Mouse (Mus musculus) layer of hippocampus, adult 9-10 months (tissue): ENCODE measurements around the gene Tenm4.

Experiments
- DNase-seq: peaks from one replicate; pipeline ENCODE4 v3.0.0; 2022; ENCODE audit warnings: low spot score

The Tenm4 gene

DNA sequence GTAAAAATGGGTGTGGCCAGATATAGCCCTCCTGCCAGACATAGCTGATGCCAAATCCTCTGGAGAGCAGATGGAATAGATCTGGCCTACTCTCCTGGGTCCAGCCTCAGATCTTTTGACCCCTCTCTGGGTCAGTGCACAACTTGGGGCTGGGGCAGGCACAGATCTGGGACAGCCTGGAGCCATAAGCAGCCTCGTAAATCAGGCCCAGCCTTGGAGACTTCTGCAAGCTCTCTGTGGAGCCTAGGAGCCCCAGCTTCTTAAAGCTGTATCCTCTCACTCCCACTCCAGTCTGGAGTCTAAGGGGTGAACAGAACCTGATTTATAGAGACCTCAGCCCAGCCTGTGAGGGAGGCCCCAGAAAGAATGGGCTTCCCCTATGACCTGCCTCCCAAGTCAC is 354.3 kb downstream of the Tenm4 start:
- no peak for DNase-seq

DNA sequence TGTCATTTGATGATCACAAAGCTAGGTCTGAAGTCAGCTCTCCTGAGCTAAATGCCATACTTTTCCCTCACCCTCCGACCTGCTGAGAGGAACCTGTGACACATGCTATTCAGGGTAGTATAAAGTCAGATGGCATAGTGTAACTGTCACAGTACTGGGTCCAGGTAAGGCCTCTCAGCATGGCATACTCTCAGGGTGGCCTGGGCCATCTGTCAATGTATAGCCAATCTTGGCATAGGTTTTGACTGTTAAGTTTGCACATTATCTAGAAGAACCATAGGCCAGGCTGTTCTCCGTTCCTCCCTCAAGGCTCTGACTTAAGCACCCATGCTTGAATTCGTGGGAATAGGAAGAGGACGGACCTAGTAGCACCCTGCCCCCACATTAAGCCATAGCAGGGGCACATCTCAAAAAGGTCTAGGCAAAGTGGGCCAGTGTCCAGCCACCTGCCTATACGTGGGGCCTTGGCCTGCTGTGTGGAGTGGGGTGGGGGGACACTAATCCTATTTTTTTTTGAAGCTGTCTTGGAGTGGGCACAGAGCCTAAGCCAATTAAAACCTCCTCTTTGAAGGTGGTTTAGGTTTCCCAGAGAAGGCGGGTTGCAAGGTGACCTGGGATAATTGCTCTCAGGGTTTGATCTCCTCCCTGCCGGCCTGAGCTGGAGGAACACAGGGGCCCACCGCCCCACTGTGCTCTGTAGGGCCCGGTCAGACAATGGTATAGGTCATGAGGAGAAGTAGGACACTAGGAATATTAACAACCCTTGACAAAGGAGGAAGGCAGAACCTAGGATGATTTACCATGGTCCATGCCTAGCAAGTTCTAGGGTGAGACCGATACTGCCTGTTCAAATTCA is 359.8 kb downstream of the Tenm4 start:
- DNase-seq: no peak

DNA sequence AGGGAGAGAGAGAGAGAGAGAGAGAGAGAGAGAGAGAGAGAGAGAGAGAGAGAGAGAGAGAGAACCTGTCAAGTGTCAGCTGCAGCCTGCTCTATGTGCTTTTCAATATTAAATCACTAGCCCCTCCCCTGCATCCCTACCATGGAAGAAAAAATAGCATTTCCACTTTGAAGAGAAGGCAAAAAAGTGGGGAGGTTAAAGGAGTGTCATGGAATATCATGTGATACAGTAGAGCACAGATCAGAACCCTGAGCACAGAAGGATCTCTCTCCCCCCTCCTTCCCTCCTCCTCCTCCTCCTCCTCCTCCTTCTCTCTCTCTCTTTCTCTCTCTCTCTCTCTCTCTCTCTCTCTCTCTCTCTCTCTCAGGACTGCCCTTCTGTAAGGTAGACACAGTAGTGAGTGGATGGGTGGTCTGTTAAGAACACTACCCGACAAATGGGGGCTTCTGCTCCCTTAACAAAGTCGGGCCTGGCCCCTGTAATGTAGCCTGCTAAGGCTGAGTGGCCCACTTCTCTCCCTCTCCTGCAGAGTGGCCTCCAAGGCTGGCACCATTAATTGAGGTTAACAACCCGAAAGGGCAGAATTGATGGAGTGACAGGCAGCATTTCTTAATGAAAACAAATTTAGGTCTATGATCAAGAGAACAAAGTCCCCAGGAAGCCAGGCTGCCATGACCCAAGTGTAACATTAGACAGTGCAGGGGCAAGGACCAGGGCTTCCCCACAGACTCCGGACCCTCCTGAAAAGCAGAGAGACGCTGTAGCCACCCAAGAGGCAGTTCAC is 361.1 kb downstream of the Tenm4 start:
- DNase-seq: no peak

DNA sequence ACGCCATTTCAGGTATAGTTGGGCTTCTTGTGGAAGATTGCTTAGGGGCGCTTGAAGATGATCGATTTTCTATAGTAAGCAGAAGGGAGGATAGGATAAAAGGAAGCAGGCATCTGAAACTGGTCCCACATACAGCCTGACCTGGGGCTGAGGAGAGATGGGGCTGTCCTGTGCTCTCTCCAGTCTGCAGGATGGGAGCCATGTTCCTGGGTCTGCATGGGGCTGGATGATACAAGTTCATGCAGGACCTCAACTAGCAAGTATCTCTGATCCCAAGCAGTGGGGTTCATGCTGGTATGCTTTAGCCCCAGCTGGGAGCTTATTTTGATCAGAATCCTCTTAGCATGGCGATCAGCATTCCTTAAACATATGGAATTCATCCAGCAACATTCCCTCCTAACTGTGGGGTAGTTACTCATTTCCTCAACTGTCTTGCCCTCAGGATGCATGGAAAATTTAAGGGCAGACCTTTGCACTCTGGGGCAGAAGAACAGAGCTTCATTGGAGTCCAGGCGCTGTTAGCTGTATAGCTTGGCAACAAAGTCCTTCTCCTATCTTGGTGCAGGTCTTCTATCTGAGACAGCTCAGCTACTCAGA is 361.9 kb downstream of the Tenm4 start:
- no peak for DNase-seq

DNA sequence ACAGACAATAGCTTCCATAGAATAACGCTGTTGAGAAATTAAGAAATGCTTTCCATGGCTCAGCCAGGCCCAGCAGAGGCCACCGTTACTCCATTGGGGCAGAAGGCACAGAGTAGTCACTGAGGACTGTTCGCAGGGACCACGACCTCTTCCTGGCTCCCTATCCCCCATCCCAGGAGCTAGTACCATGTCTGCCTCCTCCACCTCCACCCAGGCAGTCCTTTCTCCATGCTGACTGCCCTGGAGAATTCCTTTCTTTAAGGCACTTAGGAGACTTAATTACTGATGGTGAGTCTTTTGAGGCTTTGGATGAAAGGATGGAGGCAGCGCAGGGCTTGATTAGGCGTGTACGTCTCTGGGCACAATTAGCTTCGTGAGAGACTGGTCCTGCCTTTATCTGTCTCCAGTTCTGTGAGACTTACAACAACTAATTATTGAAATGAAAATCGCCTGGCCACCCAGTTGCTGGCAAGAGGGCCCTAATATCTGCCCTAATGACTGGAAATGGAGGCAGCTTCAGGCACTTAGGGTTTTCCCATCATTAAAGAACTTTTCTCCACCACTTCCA is 365.4 kb downstream of the Tenm4 start:
- DNase-seq: no peak

DNA sequence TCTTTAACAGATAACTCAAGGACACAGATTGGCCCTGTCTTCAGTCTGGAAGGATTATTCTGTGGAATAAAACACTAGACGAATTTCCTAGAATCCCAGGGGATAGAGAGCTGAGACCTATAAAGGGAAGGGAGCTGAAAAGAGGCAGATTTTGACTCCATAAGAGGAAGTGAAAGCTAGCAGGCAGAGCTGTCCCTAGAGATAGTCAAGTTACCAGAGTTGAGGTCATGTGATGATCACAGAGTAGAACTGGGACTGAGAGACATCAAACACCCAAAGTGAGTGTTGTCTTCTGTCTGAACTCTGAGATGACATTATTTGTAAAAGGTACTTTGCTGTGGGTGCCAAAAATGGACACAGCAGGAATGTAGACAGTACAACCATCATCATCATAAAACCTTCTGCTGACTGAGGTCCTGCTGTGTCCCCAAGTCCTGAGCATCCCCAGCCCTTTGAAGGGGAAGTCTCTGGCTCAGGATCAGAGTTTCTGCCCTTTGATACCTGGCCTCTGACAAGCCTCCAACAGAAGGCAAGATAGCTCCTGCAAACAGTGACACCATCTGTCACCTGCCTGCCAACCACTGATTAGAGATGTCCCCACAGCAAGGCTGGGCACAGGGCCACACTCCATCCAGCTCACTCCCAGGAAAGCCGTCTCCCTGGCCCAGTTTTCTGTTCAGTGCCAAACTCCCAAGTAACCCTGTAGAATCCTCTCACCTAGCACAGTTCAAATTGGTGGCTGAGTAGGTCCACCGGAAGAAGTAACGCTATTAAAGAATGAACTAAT is 368.4 kb downstream of the Tenm4 start:
- DNase-seq: no peak

DNA sequence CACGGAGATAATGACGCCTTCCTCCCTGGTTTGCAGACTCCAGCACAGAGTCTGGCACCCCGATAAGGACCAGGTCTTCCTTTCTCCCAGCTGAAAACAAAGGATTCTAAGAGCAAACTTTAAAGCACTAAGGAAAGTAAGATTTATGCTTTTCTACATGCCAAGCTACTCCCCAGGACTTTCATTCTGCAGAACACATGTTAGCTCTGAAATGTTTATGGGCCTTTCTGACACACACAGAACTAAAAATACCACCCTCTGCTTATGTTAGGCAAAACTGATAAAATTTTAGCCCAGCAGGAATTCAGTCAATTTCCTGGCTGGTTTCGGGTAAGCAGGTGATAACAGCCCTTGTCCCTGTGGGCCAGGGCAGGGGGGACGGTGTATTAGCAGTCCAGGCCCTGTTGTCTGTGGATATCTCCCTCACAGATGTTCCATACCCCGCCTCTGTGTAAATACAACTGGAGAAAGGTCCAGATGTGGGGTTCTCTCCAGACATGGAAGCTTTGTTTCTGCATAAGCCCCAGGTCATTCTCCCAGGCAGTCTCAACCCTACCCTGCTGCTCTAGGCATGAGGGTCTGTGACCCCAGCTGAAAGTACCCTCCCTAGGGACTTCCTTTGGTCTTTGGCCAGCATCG is 369.5 kb downstream of the Tenm4 start:
- DNase-seq: no peak

DNA sequence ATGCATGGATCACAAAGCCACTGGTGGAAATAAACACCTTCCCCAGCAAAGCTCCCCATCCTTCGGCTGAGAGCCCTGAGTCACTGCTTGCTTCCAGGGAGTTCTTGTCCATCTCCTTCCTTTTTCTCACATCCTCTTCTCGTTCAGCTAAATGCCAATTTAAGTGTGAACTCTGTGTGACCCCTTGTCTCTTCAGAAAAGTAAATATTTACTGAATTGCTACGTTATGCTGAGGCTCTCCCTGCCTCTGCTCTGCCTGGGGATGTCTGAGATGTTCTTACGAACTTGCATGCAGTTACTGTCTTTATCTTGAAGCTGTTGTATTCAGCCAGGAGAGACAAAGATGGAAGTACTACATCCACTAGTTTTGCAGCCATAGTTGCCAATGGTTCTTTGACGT is 374.9 kb downstream of the Tenm4 start:
- no peak for DNase-seq

DNA sequence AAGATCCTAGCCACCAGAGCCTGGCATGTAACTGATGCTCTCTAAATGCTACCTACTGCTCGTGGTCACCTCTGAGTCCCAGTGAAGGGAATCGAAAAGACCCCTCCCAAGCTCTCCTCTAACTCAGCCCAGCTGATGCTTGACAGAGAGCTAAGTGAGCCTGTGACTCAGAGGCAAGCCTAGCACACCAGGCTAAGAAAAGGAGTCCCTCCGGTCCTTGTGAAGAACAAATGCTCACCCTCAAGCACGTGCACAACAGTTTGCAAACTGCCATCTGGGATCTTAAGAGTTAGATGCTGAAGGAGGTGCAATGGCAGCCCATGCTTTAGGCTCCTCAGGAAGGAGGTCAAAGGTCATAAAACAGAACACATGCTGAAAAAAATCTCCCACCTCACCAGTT is 380.8 kb downstream of the Tenm4 start:
- no peak for DNase-seq

DNA sequence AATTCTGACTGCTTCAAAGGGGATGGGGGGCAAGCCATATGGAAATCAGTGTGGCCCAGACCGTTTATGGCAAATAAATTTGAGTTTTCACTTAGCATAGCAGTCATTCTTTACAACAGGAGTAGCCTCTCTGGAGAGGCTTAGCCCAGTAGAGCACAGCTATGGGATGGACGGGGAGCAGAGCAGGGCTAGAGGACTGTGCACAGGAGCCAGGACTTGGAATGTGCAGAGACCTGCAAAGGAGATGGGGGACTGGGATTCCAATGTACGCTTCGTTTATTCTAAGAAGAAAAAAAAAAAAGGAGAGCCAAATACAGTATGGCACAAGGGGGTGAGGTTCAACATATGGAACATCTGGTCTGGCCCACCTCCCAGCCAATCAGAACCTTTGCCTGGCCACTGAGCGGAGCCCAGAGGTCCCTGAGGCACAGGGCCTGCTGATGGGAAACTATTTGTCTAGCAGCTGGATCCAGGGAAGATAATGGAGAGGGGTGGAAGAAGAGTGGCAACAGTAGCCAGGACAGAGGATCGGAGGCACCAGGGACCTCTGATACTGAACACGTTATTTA is 381.3 kb downstream of the Tenm4 start:
- DNase-seq: no peak

DNA sequence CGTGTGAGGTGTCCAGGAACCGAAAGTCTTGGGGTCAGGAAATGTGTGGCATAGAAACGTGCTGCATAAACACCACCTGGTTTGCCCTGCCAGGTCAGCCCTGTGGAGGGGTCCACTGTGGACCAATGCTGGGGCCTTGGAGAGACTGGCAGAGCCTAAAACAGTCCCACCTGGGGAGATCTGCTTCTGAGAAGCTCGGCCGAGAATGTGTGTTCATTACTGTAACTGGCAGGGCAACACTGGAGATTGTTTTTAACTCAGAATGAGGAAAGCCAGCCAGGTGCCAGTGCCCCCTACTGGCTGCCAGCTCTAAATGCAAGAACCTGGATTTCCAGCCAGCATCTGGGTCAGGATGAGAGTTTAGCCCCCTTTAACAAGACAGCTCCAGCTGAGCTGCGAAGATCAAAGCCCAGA is 383.2 kb downstream of the Tenm4 start:
- no peak for DNase-seq

DNA sequence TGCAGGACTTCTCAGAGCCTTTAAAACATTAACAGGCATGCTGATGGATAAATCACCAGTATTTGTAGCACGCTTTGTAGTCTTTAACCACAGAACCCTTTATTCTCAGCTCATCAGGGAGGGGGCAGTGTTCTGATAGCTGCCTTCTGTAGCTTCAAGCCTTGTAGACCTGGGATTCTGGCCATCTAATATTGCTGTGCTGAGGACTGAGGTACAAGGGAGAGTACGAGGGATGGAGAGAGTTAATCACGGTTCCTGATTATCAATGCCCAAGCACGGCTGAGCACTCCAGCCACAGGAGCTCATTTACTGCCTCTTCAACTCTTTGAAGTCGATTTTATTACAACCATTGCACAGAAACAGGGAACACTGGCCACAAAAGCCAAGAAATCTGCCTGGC is 384.2 kb downstream of the Tenm4 start:
- DNase-seq: no peak

DNA sequence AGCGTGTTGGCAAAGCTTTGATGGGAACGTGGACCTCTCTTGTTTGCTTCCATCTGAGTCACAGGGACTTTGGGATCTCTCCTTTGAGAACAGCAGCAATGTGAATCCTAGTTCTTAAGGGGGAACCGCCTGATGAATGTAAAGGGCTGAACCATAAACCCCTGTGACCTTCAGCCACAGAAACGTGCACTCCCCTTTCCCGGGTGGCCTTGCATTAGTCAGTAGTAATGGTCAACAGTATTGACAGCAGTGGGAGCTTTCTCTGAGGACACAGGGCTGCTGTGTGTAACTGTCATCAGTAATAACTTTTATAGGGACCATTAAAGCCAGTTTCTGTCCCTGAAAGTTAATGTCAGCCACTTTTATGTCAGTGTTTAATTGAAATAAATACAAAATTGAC is 385.7 kb downstream of the Tenm4 start:
- no peak for DNase-seq

DNA sequence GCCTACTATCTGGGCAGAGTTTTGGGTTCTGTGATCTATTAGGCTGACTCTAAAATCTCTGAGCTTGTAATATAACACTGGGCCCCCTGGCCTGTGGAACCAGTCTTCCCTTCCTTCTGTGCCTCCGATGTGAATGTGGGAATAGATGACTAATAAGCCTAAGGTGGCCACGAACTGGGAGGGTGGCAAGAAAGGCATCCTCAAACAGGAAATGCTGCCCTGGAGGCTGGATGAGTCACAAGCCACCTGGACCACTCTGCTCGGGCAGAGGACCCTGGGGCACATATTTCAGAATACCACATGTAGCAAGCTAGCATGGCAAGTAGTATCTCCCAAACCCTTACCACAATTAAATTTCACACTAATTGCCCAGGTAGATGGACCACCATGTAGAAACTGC is 391.8 kb downstream of the Tenm4 start:
- DNase-seq: no peak

DNA sequence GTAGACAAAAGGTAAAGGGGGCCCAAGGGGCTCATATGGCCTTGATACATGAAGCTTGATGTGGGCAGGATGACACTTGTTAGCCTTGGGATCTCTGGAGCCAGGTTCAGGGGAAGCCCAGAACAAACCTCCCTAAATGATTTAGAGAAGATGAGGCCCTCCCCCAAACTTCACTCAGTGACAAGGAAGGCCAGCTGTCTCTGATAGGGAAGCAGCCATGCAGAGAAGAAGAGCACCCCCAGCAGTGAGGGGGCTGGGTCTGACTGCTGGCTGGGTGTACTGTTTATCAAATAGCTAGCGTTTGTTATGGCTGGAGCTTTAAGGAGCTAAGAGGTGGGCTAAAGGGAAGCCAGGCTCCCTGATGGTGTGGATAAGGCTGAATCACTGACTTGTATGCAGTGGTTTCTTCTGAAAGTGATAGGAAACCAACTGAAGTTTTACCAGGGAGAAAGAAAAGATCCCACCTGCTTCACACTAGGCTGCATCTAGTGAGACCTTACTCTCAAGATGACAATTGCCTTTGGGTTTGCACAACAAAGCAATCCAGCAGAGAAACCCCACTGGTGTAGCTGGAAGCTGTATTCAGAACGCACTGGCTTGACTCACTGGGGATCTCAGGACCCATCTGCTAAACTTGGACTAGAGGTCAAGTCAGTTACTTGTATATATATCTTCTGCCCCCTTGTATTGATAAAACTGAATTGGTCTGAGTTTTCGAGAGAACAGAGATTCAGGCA is 392.5 kb downstream of the Tenm4 start:
- DNase-seq: no peak

DNA sequence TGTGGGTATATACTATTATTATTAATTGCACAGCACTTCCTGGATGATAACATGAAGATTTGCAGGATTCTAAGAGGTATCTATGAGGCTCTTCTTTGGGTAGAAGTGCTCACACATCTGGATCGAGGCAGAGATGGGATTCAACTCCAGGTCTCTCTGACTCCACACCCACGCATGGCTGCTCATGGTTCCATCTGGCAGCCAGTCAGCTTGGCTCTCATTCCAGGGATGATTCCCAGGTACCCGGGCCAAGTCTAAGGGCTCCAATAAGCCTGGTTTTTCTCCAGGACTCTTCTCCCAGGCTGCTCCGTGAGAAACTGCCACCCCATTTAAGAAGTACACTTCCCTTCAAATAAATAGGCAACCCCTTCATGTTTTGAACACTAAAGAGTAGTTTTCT is 394.8 kb downstream of the Tenm4 start:
- no peak for DNase-seq

DNA sequence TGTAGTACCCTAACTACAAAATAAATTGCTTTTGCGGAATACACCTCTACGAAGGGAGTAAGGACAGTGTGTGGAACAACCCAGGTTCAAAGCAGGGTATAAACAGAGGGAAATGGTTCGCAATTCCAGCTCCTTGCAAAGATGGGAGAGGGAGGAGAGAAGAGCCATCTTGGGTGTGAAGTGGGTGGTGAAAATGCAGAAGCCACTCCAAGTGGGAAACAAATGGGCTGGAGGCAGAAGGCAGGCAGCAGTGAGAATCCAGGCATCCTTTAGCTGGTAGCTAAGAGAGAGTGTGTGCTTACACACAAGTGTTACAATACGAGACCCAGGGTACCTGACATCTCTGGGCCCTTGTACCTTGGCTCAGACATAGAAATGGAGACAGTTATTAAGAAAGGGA is 395.2 kb downstream of the Tenm4 start:
- no peak for DNase-seq

DNA sequence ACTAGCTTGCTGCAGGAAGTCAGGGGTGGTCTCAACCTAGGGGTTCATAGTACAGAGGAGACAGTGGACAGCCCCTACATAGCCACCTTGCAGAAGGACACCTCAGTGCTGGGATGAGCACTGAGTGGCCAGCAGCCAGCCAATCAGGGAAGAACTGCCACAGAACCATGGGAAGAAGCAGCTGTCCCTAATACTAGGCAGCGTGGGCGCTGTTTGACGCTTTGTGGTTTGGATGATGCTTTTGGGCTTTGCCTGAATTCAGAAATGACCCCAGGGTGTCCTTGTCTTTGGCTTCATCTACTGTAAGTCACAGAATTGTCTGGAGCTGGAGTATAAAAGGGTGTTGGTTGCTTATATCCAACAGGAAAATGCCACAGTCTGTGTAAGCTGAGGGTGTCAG is 397.0 kb downstream of the Tenm4 start:
- no peak for DNase-seq

DNA sequence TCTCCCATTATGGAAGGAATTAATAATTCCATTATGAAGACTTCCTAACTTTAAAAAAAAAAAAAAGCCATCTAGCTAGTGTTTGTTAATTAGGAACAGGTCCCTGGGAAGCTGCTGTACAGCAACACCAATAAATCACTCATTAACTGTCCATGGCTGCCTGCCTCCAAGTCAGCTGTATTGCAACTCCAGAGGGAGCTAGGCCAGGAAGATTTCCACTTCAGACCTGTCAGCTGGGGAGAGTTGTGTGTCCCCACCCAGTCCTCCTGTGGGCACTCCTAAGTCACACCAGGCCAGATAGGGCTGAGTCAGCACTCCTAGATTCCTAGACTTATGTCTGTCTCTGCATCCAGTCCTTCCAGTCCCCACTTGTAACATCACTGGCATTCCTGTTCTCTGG is 399.9 kb downstream of the Tenm4 start:
- DNase-seq: no peak

DNA sequence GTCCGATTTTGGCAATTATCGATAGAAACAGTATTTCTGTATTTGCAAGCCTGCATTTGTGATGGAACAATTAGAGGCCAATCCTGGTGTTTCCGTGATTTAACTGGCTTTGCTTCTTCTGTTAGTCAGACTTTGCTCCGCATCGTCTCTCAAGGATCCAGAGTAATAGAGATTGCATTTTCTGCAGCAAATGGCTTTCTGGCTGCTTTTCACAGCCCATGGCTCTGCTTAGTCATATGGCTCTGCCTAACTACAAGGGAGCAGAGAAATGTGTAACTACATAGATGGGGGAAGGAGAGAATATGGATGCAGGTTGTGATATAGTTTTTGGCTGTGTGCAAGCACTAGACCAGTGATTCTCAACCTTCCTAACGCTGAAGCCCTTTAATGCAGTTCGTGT is 401.9 kb downstream of the Tenm4 start:
- DNase-seq: no peak
